Mouse (Mus musculus) mature B cell (primary cell): ENCODE measurements at regions not wholly inside any gene's neighbourhood (a gene's known extent, or its start where the extent isn't known, plus 50 kb on each side); places are given as distances from the start of the nearest gene placed in this dataset.

Source experiments
- in situ Hi-C: fragments of 300-500 bp; cut with MboI; formaldehyde crosslinking; loops from 2 replicates; pipeline ENCODE4 v1.14.3; 2019

GRCm38 (mm10) chr6:99984856-99985224 lies 258.6 kb upstream of the Prok2 start:
- in situ Hi-C loops, result no loop called here

DNA sequence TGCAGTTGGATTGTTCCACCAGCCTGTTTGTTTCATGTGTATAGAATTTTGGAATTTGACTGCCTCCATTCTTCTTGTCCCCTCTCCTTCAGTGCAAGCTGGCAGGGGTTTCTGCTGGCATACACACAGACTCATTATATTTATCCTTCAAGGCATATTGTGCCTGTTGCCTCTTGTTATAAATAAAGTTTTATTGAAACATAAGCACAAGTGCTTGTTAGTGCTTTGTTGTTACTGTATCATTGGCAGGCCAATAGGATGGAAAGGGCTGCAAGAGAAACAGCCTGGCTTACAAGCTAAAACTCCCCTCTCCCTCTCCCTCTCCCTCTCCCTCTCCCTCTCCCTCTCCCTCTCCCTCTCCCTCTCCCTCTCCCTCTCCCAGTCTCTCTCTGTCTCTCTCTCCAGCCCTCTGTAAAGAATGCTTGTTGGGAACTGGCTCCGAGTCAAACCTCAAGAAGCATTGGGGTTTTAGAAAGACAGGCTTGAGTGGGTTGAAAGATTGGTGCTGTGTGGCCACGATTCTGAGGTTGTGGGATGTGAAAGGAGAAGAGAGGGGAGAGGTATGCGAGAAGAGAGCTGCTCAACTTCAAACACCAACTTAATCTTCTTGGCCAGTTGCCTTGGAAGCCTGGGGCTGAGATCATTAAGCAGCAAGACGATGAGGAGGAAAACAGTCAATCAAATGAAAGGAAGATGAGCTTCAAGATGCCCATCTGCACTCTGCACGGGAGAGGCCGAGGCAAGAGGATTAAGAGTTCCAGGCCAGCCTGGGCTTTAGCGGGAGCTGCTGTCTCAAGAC lies 258.1 kb upstream of the Prok2 start:
- in situ Hi-C loops, result no loop called here

- in situ Hi-C loops, result no loop called here
Measured at GRCm38 (mm10) chr6:99979614-99980013, 253.4 kb upstream of the Prok2 start.

GRCm38 (mm10) chr6:99978164-99978746 lies 252.1 kb upstream of the Prok2 start:
- in situ Hi-C loops, result no loop called here

DNA sequence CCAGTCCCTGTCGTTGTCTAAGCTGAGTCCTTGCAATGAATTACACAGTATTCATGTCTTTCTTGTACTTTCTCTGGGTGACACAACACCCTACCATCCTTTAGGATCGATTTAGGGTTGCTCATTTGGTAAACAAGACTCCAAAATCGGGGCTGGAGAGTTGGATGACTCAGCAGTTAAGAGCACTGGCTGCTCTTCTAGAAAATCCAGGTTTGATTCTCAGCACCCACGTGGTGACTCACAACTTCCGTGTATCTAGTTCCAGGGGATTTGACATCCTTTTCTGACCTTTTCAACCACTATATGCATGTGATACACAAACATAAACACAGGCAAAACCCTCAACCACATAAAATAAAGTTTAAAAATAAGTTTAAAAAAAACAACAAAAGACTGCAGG lies 250.0 kb upstream of the Prok2 start:
- in situ Hi-C loops, result no loop called here

- in situ Hi-C loops, result no loop called here
Measured at GRCm38 (mm10) chr6:99975486-99975885, 249.3 kb upstream of the Prok2 start.

- in situ Hi-C loops, result no loop called here
Measured at GRCm38 (mm10) chr6:99974464-99974863, 248.3 kb upstream of the Prok2 start.

GRCm38 (mm10) chr6:99971376-99971775 lies 245.2 kb upstream of the Prok2 start:
- in situ Hi-C loops, result no loop called here

- in situ Hi-C loops, result no loop called here
Measured at GRCm38 (mm10) chr6:99968889-99969288, 242.7 kb upstream of the Prok2 start.

DNA sequence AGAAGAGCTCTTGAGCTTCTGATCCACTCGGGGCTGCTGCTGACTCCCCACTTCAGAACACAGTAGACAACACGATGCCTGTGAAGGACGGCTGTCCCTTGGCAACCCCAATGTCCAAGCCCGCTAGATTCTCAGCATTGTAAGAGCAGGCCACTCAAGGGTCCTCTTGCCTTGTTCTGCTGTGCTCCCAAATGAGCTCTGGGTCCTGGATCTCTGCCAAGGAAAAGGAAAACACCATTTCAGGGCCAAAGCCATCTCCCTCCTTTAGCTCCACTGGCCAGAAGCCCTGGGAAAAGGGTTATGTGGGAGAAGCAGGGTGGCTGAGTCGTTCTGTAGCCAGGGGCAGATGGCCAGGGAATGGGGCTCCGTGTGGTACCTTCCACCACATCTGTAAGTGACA lies 241.3 kb upstream of the Prok2 start:
- in situ Hi-C loops, result no loop called here

DNA sequence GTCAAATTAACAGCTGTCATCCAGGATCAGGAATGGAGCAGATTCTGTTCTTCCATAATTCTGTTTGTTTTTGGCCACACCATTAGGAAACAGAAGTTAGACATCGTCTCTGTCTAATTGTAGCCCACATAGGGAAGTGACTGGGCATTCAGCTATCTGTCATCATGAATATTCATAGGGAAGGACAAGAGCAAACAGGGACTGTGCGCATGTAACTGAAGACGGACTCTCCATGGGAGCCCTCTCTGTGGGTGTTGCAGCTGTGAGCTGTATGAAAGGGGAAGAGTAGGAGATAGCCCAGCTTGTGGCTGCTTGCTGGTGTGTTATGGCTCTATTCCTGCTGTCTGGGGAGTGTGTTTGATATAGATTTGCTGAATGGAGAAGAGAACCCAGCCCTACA lies 238.3 kb upstream of the Prok2 start:
- in situ Hi-C loops, result no loop called here

DNA sequence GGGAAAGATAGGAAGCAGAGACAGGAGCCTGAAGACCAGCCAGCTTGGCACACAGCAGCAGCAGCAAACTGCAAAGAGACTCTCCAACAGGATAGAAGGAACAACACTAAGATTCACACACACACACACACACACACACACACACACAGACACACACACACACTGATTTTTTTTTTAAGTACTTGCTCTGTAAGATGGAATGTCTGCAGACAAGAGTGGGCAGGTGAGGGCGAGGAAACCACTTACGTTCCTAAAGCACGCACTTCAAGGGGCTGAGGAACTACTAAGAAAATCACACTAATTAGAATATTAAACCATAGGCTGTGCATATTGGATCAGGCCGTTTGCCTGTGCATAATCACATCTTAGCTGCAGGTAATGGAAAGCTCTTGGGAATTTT lies 237.8 kb upstream of the Prok2 start:
- in situ Hi-C loops, result no loop called here

- in situ Hi-C loops, result no loop called here
Measured at GRCm38 (mm10) chr6:99959371-99959770, 233.2 kb upstream of the Prok2 start.

- in situ Hi-C loops, result no loop called here
Measured at GRCm38 (mm10) chr6:99954832-99955830, 228.9 kb upstream of the Prok2 start.

DNA sequence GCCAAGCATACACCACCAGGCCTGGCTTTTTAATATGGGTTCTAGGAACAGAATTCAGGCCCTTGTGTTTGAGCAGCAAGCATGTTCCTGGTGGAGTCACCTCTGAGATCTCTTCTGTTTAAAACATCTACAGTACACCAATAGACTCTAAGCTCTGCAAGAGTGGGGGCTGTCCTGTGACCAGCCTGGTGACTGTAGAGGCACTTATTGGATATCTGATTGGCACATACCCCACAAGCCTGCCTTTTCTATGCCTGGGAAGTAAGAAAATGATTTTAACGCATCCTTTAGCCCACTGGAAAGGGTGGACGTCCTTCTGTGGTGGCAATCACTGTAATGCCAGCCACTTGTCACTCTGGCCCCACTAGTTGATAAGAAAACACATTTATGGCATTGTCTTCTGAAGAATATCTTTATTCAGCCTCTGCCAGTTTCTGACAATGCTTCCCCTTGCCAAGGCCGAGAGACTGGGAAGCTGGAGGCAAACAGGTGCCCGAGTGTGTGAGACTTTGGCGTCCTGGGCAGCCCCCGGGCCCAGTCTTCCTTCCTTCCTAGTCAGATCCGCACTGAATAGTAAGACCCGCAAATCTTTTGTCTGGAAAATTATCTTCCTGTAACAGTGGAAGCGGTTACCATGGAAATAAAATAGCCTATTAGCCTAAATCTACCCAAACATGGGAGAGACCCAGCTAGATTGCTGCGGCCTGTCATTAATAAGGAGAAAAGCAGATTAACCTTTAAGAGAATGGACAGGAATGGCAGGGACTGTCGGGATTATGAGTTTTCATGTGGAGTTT lies 228.0 kb upstream of the Prok2 start:
- in situ Hi-C loops, result no loop called here

DNA sequence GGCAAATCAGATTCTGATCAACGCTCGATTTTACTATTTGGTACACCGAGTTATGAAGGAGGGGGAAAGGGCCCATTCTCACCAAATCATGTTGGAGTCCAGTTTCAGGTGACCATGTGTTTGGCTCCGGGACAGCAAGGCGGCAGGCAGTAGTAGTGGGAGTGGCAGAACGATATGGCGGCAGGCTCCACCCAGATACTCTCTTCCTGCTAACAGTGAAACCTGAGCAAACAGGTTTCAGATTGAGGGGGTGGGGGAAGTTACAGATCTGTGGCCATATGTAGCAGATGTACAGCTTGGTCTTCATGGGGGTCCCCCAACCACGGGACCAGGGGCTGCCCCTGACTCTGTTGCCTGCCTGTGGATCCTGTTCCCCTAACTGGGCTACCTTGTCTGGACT lies 224.6 kb upstream of the Prok2 start:
- in situ Hi-C loops, result no loop called here

DNA sequence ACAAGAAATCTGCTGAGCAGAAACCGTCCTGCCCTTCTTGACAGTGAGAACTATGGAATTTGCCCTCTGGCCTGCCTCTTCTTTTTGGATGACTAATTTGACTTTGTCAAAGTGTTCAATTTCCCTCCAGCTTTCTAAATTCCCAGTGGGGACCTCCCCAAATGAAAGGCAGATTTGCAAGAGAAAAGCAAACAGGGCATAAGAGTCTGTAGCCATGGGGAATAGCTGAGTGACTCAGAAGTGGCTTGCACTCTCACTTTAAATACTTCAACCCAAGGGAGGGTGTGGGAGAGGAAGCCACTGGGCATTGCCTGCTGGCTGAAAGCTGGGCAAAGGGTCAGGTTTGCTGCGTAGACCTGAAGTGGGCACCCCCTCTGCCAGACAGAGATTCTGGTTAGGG lies 220.7 kb upstream of the Prok2 start:
- in situ Hi-C loops, result no loop called here

- in situ Hi-C loops, result no loop called here
Measured at GRCm38 (mm10) chr6:99946481-99946880, 220.3 kb upstream of the Prok2 start.

DNA sequence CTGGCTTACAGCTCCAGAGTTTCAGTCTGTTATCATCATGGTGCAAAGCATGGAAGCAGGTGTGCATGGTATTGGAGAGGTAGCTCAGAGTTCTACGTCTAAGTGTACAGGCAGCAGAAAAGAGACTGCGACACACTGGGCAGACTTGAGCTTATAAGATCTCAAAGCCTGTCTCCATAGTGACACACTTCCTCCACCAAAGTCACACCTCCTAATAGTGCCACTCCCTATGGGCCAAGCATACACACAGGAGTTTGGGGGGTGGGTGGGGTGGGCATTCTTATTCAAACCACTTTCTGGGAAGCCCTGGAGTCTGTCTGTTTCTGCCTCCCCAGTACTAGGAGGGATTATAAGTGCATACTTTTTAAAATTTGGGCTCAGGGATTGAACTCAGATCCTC lies 219.5 kb upstream of the Prok2 start:
- in situ Hi-C loops, result no loop called here

GRCm38 (mm10) chr6:99942958-99943357 lies 216.8 kb upstream of the Prok2 start:
- in situ Hi-C loops, result no loop called here

- in situ Hi-C loops, result no loop called here
Measured at GRCm38 (mm10) chr6:99940118-99940517, 213.9 kb upstream of the Prok2 start.

- in situ Hi-C loops, result no loop called here
Measured at GRCm38 (mm10) chr6:99939382-99939781, 213.2 kb upstream of the Prok2 start.
